Mouse (Mus musculus): ENCODE measurements at regions not wholly inside any gene's neighbourhood (a gene's known extent, or its start where the extent isn't known, plus 50 kb on each side); places are given as distances from the start of the nearest gene placed in this dataset.

- DNase-seq, result no peak
These were observed 502.3 kb downstream of the Sh2d4b start for GRCm38 (mm10) chr14:40390811-40391210.

- peak; percentile 2 for DNase-seq
These were observed 511.5 kb downstream of the Sh2d4b start for GRCm38 (mm10) chr14:40381603-40382002.

GRCm38 (mm10) chr14:40379692-40380091 lies 513.4 kb downstream of the Sh2d4b start:
- DNase-seq, result no peak

- DNase-seq, result no peak
These were observed 528.7 kb downstream of the Sh2d4b start for GRCm38 (mm10) chr14:40364342-40364741.

GRCm38 (mm10) chr14:40362838-40363237 lies 530.2 kb downstream of the Sh2d4b start:
- DNase-seq, result no peak
